Mouse (Mus musculus) MN1 (cell line): Measurements from ENCODE around the gene 0610009B22Rik.

Experiments used
- DNase-seq: peaks from one replicate; pipeline ENCODE4 v3.0.0-alpha.2; 2016; ENCODE audit warnings: low spot score

The 0610009B22Rik gene

DNA sequence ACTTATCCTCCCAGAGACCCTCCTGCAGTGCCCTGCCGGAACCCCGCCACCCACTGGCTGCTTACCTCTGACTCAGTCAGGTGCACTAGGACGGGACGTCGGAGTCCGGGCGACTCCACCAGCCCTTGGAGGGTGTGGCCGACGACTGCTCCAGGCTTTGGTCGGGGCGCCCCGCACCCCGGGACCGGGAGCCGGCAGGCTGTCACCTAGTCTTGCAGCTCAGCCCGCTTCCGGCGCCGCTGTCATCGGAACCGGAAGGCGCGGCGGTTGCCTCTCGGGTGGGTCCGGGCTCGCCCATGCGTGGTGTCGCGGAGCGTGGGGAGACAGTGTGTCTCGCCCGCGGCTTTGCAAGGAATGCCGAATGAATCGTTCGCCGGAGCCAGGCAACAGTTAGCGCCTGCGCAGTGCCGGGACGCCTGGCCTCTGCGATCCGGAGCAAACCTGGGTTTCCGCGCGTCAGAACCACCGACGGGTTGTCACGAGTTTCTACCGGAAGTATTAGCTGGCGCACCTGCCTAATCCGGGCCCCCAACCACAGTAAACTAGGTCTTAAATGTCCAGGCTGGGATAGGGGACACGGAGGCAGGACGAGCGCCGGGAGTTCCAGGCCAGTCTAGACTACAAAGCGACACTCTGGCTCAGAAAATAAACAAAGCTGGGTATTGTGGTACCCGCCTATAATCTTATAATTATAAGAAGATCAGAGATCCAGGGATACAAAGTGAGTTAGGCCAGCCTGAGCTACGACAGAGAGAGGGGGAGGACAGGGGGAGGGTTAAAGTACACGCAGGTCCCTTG lies 53.0 kb downstream of the 0610009B22Rik start, which contains the start of gene Rmnd5b:
TSS of gene Rmnd5b (minus strand) at position 372 of the 798 bp plus-strand sequence.
- peak; percentile 93 for DNase-seq
